Mouse (Mus musculus): ENCODE data around the gene Stxbp1. TPM values are rescaled to one million over a fixed set of nuclear protein-coding genes. Genes with fewer than 3 reads are reported as not detected.

Gene Stxbp1
- polyA plus RNA-seq, 1 experiment from 2014 or later, result 315 TPM

- no peak overlapping the region for H3K4me3 ChIP-seq (replicated peaks)
- no peak overlapping the region for H3K4me2 ChIP-seq
- 40% methylated on average over 3 of the region's 3 CpGs for WGBS
- H3K36me3 ChIP-seq, result no peaks in the 10 kb centered on the region
- H3K27ac ChIP-seq (replicated peaks), result peak overlapping the region; percentile 60
- no peaks in the 10 kb centered on the region for H3K9me3 ChIP-seq (replicated peaks)
- no peaks in the 10 kb centered on the region for H3K27me3 ChIP-seq (replicated peaks)
- no peak for ATAC-seq (ENCODE audit: low FRiP score)
- no peak overlapping the region for H3K9ac ChIP-seq (replicated peaks)
- H3K4me1 ChIP-seq, result peaks cover 74% of the 10 kb centered on the region
Observed at GRCm38 (mm10) chr2:32881723-32882122, 34.7 kb upstream of the Stxbp1 start.

DNA sequence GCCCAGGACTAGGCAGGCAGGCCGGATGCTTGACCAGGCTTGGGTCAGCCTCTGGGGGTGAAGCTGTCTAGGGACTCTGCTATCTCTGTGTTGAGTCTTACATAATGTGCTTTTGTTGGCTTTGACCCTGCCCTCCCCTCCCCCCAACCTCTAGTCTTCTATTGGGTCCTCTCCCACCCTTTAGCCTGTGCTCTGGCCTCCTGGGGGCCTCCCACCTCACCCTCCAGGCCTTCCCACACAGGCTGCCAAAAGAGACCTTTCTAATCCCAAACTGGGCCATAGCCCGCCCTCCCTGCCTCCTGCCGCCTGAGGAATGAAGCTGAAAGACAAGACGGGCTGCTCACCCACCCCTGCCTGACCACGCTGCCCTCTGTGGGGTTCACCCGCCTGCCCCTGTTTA lies 34.0 kb upstream of the Stxbp1 start:
- peak overlapping the region; percentile 60 for H3K27ac ChIP-seq (replicated peaks)
- 55% methylated on average over 6 of the region's 6 CpGs for WGBS
- no peaks in the 10 kb centered on the region for H3K9me3 ChIP-seq (replicated peaks)
- no peak overlapping the region; the same call in 1 of the 2 replicates for H3K4me2 ChIP-seq
- no peaks in the 10 kb centered on the region for H3K36me3 ChIP-seq
- no peak overlapping the region for H3K4me3 ChIP-seq (replicated peaks)
- H3K9ac ChIP-seq (replicated peaks), result 0 out of 2 replicates have a peak overlapping the region, but pooled peaks have one; percentile 7
- no peaks in the 10 kb centered on the region for H3K27me3 ChIP-seq (replicated peaks)
- ATAC-seq (ENCODE audit: low FRiP score), result no peak
- H3K4me1 ChIP-seq, result peaks cover 75% of the 10 kb centered on the region

- Histone ChIP-seq H3K4me1 (peaks cover 76% of the 10 kb centered on the region), H3K36me3 (no peaks in the 10 kb centered on the region), H3K27ac (replicated peaks) (no peak overlapping the region), H3K4me3 (replicated peaks) (no peak overlapping the region), H3K4me2 (peak overlapping the region; percentile 83), H3K9me3 (replicated peaks) (no peaks in the 10 kb centered on the region), H3K9ac (replicated peaks) (no peak overlapping the region), H3K27me3 (replicated peaks) (no peaks in the 10 kb centered on the region)
- ATAC-seq (ENCODE audit: low FRiP score), result no peak
- 91% methylated on average over 5 of the region's 5 CpGs for WGBS
Observed at GRCm38 (mm10) chr2:32879593-32879992, 32.5 kb upstream of the Stxbp1 start.

- Histone ChIP-seq H3K4me2 (peak overlapping the region; percentile 83), H3K9me3 (replicated peaks) (no peaks in the 10 kb centered on the region), H3K9ac (replicated peaks) (peak overlapping the region; percentile 36; the same call in 1 of the 2 replicates), H3K4me3 (replicated peaks) (peak overlapping the region; percentile 89), H3K27me3 (replicated peaks) (no peaks in the 10 kb centered on the region), H3K4me1 (peaks cover 76% of the 10 kb centered on the region), H3K36me3 (no peaks in the 10 kb centered on the region), H3K27ac (replicated peaks) (no peak overlapping the region)
- 62% methylated on average over 3 of the region's 3 CpGs for WGBS
- no peak for ATAC-seq (ENCODE audit: low FRiP score)
Observed at GRCm38 (mm10) chr2:32878396-32878795, 31.4 kb upstream of the Stxbp1 start.

- H3K36me3 ChIP-seq, result no peaks in the 10 kb centered on the region
- peaks cover 74% of the 10 kb centered on the region for H3K4me1 ChIP-seq
- no peak overlapping the region for H3K27ac ChIP-seq (replicated peaks)
- peak overlapping the region; percentile 88 for H3K9ac ChIP-seq (replicated peaks)
- peak overlapping the region; percentile 89 for H3K4me3 ChIP-seq (replicated peaks)
- WGBS, result 66% methylated on average over 6 of the region's 6 CpGs
- H3K4me2 ChIP-seq, result peak overlapping the region; percentile 83
- no peaks in the 10 kb centered on the region for H3K9me3 ChIP-seq (replicated peaks)
- ATAC-seq (ENCODE audit: low FRiP score), result no peak
- no peaks in the 10 kb centered on the region for H3K27me3 ChIP-seq (replicated peaks)
Observed at GRCm38 (mm10) chr2:32877761-32878393, 30.8 kb upstream of the Stxbp1 start.

DNA sequence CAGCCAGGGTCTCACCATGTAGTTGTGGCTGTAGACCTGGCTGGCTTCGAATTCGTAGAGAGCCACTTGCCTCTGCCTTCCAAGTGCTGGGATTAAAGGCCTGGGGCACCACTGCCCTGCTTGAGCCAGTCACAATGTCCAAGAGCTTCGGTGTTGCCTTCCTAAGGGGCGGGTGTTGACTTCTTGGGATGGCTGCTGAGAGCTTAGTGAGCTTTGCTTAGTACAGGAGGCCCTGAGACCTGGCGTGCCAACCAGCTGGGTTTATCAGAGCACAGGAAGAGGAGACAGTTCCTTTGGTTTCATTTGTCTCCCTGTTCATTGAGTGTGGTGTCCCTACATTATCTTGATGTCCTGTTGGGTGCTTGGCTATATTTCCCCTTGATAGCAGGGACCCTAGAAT lies 30.3 kb upstream of the Stxbp1 start:
- H3K9ac ChIP-seq (replicated peaks), result peak overlapping the region; percentile 88
- H3K4me2 ChIP-seq, result peak overlapping the region; percentile 83
- H3K36me3 ChIP-seq, result no peaks in the 10 kb centered on the region
- no peaks in the 10 kb centered on the region for H3K27me3 ChIP-seq (replicated peaks)
- H3K4me1 ChIP-seq, result peaks cover 70% of the 10 kb centered on the region
- WGBS, result 36% methylated on average over 5 of the region's 5 CpGs
- peak overlapping the region; percentile 92; the same call in 1 of the 2 replicates for H3K27ac ChIP-seq (replicated peaks)
- H3K9me3 ChIP-seq (replicated peaks), result no peaks in the 10 kb centered on the region
- no peak for ATAC-seq (ENCODE audit: low FRiP score)
- peak overlapping the region; percentile 89 for H3K4me3 ChIP-seq (replicated peaks)

GRCm38 (mm10) chr2:32876490-32877302 lies 29.7 kb upstream of the Stxbp1 start:
- peaks cover 69% of the 10 kb centered on the region for H3K4me1 ChIP-seq
- H3K4me3 ChIP-seq (replicated peaks), result peak overlapping the region; percentile 89

GRCm38 (mm10) chr2:32875675-32876489 lies 28.8 kb upstream of the Stxbp1 start, which contains the start of gene Fam129b:
Gene Fam129b (plus strand): TSS chr2:32876114.
- Histone ChIP-seq H3K4me2 (peak within 1 kb of the TSS; percentile 83), H3K9ac (replicated peaks) (peak within 1 kb of the TSS; percentile 88), H3K9me3 (replicated peaks) (no peaks in the 10 kb centered on the region), H3K27me3 (replicated peaks) (no peaks in the 10 kb centered on the region), H3K4me3 (replicated peaks) (peak within 1 kb of the TSS; percentile 89), H3K4me1 (peaks cover 61% of the 10 kb centered on the region), H3K27ac (replicated peaks) (peak within 1 kb of the TSS; percentile 92), H3K36me3 (no peaks in the 10 kb centered on the region)
- under 1% methylated on average over 59 of the region's 68 CpGs for WGBS
- ATAC-seq (ENCODE audit: low FRiP score), result peak; percentile 90

More at GRCm38 (mm10) chr2:32876490-32877302, 29.7 kb upstream of the Stxbp1 start:
- H3K9me3 ChIP-seq (replicated peaks), result no peaks in the 10 kb centered on the region
- ATAC-seq (ENCODE audit: low FRiP score), result peak; percentile 19; the same call in 1 of the 2 replicates
- peak overlapping the region; percentile 88 for H3K9ac ChIP-seq (replicated peaks)
- peak overlapping the region; percentile 92 for H3K27ac ChIP-seq (replicated peaks)
- no peaks in the 10 kb centered on the region for H3K36me3 ChIP-seq
- 4% methylated on average over 20 of the region's 20 CpGs for WGBS
- H3K4me2 ChIP-seq, result peak overlapping the region; percentile 83
- no peaks in the 10 kb centered on the region for H3K27me3 ChIP-seq (replicated peaks)

GRCm38 (mm10) chr2:32874951-32875674 lies 28.1 kb upstream of the Stxbp1 start:
- ATAC-seq (ENCODE audit: low FRiP score), result peak; percentile 15; the same call in 1 of the 2 replicates
- Histone ChIP-seq H3K4me2 (peak overlapping the region; percentile 83), H3K4me3 (replicated peaks) (peak overlapping the region; percentile 89), H3K27me3 (replicated peaks) (no peaks in the 10 kb centered on the region), H3K9ac (replicated peaks) (peak overlapping the region; percentile 88), H3K4me1 (peaks cover 53% of the 10 kb centered on the region), H3K9me3 (replicated peaks) (no peaks in the 10 kb centered on the region), H3K36me3 (no peaks in the 10 kb centered on the region), H3K27ac (replicated peaks) (peak overlapping the region; percentile 92)
- WGBS, result 9% methylated on average over 15 of the region's 15 CpGs

GRCm38 (mm10) chr2:32874070-32874469 lies 27.0 kb upstream of the Stxbp1 start:
- H3K4me2 ChIP-seq, result peak overlapping the region; percentile 83
- no peak overlapping the region for H3K4me3 ChIP-seq (replicated peaks)
- 79% methylated on average over 3 of the region's 3 CpGs for WGBS

More at GRCm38 (mm10) chr2:32874070-32874469, 27.0 kb upstream of the Stxbp1 start:
- Histone ChIP-seq H3K36me3 (no peaks in the 10 kb centered on the region), H3K27ac (replicated peaks) (peak overlapping the region; percentile 23; the same call in 1 of the 2 replicates), H3K9me3 (replicated peaks) (no peaks in the 10 kb centered on the region), H3K27me3 (replicated peaks) (no peaks in the 10 kb centered on the region), H3K9ac (replicated peaks) (no peak overlapping the region), H3K4me1 (peaks cover 42% of the 10 kb centered on the region)
- ATAC-seq (ENCODE audit: low FRiP score), result no peak

Data from neural tube, embryonic 15.5 days (tissue).